Mouse (Mus musculus) layer of hippocampus, adult 8-10 months (tissue): Measurements from ENCODE around the gene Gm49396. TPM values are rescaled to one million over a fixed set of nuclear protein-coding genes. Genes with fewer than 3 reads are reported as not detected.

Experiments used
- DNase-seq, 2 experiments: peaks; one replicate each; pipeline ENCODE4 v3.0.0; 2022; ENCODE audit warnings: low spot score in 2 of 2
- total RNA-seq, 4 experiments: library from RNA; stranded (reverse); gene quantifications; 2 replicates each; pipeline ENCODE4 v1.2.4; 2022

Gm49396 gene
- 10 to 100 TPM in 2 of 4 experiments, 1 to 10 TPM in 2; 6.3 to 14.8 (median 11.1) TPM for total RNA-seq

- DNase-seq, result peak; percentile 96
These were observed at the start of gene Gm49396, which contains the start of the genes U2af1l4 and Psenen for GRCm38 (mm10) chr7:30563117-30563905. Gene Gm49396 (plus strand): TSS chr7:30563344. Gene U2af1l4 (plus strand): TSS chr7:30563301. Gene Psenen (minus strand): TSS chr7:30563627.

- DNase-seq, result no peak
These were observed 48.0 kb upstream of the Gm49396 start for GRCm38 (mm10) chr7:30515003-30515760.

- no peak for DNase-seq
These were observed 44.8 kb upstream of the Gm49396 start for GRCm38 (mm10) chr7:30518325-30518724.

- DNase-seq, result no peak
These were observed 42.7 kb upstream of the Gm49396 start for GRCm38 (mm10) chr7:30520396-30520795.

GRCm38 (mm10) chr7:30520856-30521255 lies 42.3 kb upstream of the Gm49396 start:
- DNase-seq, result no peak

- no peak for DNase-seq
These were observed 40.3 kb upstream of the Gm49396 start for GRCm38 (mm10) chr7:30522871-30523270.

- no peak for DNase-seq
These were observed 38.7 kb upstream of the Gm49396 start for GRCm38 (mm10) chr7:30524487-30524886.

- no peak for DNase-seq
These were observed 37.2 kb upstream of the Gm49396 start for GRCm38 (mm10) chr7:30525954-30526353.

- no peak for DNase-seq
These were observed 36.7 kb upstream of the Gm49396 start for GRCm38 (mm10) chr7:30526399-30526798.

GRCm38 (mm10) chr7:30526981-30527380 lies 36.2 kb upstream of the Gm49396 start:
- DNase-seq, result no peak

GRCm38 (mm10) chr7:30531291-30531815 lies 31.8 kb upstream of the Gm49396 start:
- DNase-seq, result no peak

- DNase-seq, result peak in 1 of 2 experiments; percentile 50
These were observed 30.2 kb upstream of the Gm49396 start for GRCm38 (mm10) chr7:30532931-30533330.

GRCm38 (mm10) chr7:30533941-30534632 lies 29.1 kb upstream of the Gm49396 start:
- no peak for DNase-seq

- DNase-seq, result peak; percentile 95 to 96
These were observed 28.2 kb upstream of the Gm49396 start, which contains the start of gene Arhgap33 for GRCm38 (mm10) chr7:30534633-30535577. Gene Arhgap33 (minus strand): TSS chr7:30535060.

- DNase-seq, result no peak
These were observed 22.6 kb upstream of the Gm49396 start for GRCm38 (mm10) chr7:30540572-30540971.

- no peak for DNase-seq
These were observed 18.8 kb upstream of the Gm49396 start for GRCm38 (mm10) chr7:30544327-30544726.

- no peak for DNase-seq
These were observed 13.3 kb upstream of the Gm49396 start for GRCm38 (mm10) chr7:30549880-30550279.

GRCm38 (mm10) chr7:30550603-30551002 lies 12.5 kb upstream of the Gm49396 start:
- DNase-seq, result no peak

GRCm38 (mm10) chr7:30551445-30552101 lies 11.6 kb upstream of the Gm49396 start:
- DNase-seq, result no peak
